Mouse (Mus musculus): ENCODE data around the gene Sorbs1.

Sorbs1 gene

DNA sequence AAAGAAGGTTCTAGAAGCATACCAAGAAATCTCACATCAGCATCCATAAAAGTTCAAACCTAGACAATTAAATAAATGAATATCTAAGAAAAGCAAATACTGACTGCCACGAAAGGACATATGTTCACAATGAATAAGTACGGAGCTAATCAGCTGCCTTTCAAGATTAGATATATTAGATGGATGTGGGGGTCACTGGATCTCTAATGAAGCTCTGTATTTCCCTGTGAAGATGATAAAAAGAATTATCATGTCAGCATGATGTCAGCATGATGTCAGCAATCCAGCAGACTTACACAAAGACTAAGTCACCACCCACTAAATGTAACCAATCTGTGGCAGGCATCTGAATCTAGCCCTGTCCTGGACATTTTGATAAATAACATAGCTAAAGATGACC lies 77.8 kb downstream of the Sorbs1 start:
- no peaks in the 10 kb centered on the region for H3K36me3 ChIP-seq (ENCODE audit: insufficient read depth, low read length)
- H3K4me1 ChIP-seq (replicated peaks; ENCODE audit: low read depth, low read length), result peaks cover 15% of the 10 kb centered on the region
- no peak overlapping the region for H3K4me3 ChIP-seq (replicated peaks; ENCODE audit: low read length)
- H3K27me3 ChIP-seq (ENCODE audit: insufficient read depth, low read length), result no peaks in the 10 kb centered on the region
- no peaks in the 10 kb centered on the region for H3K9me3 ChIP-seq (ENCODE audit: low read length)
- TF ChIP-seq POU5F1 (IDR thresholded peaks at IDR 0.05; ENCODE audit: borderline replicate concordance, low read length) (no peak), CTCF (conservative IDR thresholded peaks at IDR 0.05; ENCODE audit: low read length) (no peak), NANOG (IDR thresholded peaks at IDR 0.05; ENCODE audit: borderline replicate concordance, low read length) (no peak)

DNA sequence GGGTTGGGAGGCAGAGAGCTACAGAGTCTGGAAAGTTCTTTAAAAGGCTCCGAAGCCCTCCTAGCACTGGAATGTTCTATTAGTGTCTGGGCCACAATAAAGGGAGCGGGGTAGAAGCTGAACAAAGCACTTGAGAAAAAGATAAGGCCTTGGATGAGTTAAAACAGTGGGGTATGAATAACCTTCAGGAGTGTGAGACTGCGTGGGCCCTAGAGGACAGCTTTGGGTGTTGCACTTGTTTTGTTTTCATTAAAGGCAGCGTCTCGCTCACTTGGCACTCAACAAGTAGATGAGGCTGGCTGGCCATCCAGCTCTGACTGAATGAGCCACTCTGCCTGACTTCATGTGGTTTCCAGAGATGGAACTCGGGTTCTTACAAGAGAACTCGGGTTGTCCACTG lies 78.5 kb downstream of the Sorbs1 start:
- Histone ChIP-seq H3K4me3 (replicated peaks; ENCODE audit: low read length) (no peak overlapping the region), H3K9me3 (ENCODE audit: low read length) (no peaks in the 10 kb centered on the region), H3K4me1 (replicated peaks; ENCODE audit: low read depth, low read length) (peaks cover 15% of the 10 kb centered on the region), H3K36me3 (ENCODE audit: insufficient read depth, low read length) (no peaks in the 10 kb centered on the region), H3K27me3 (ENCODE audit: insufficient read depth, low read length) (no peaks in the 10 kb centered on the region)
- no peak for TF ChIP-seq CTCF (conservative IDR thresholded peaks at IDR 0.05; ENCODE audit: low read length)
- TF ChIP-seq POU5F1 (IDR thresholded peaks at IDR 0.05; ENCODE audit: borderline replicate concordance, low read length), result no peak
- no peak for TF ChIP-seq NANOG (IDR thresholded peaks at IDR 0.05; ENCODE audit: borderline replicate concordance, low read length)

GRCm38 (mm10) chr19:40434042-40434869 lies 79.3 kb downstream of the Sorbs1 start:
- H3K36me3 ChIP-seq (ENCODE audit: insufficient read depth, low read length), result no peaks in the 10 kb centered on the region
- H3K9me3 ChIP-seq (ENCODE audit: low read length), result no peaks in the 10 kb centered on the region
- no peak overlapping the region for H3K4me3 ChIP-seq (replicated peaks; ENCODE audit: low read length)
- no peaks in the 10 kb centered on the region for H3K27me3 ChIP-seq (ENCODE audit: insufficient read depth, low read length)
- peaks cover 19% of the 10 kb centered on the region for H3K4me1 ChIP-seq (replicated peaks; ENCODE audit: low read depth, low read length)
- no peak for TF ChIP-seq CTCF (conservative IDR thresholded peaks at IDR 0.05; ENCODE audit: low read length)
- TF ChIP-seq POU5F1 (IDR thresholded peaks at IDR 0.05; ENCODE audit: borderline replicate concordance, low read length), result no peak
- no peak for TF ChIP-seq NANOG (IDR thresholded peaks at IDR 0.05; ENCODE audit: borderline replicate concordance, low read length)

GRCm38 (mm10) chr19:40433316-40433912 lies 80.2 kb downstream of the Sorbs1 start:
- Histone ChIP-seq H3K4me1 (replicated peaks; ENCODE audit: low read depth, low read length) (peaks cover 28% of the 10 kb centered on the region), H3K4me3 (replicated peaks; ENCODE audit: low read length) (no peak overlapping the region), H3K9me3 (ENCODE audit: low read length) (no peaks in the 10 kb centered on the region), H3K36me3 (ENCODE audit: insufficient read depth, low read length) (no peaks in the 10 kb centered on the region), H3K27me3 (ENCODE audit: insufficient read depth, low read length) (no peaks in the 10 kb centered on the region)
- no peak for TF ChIP-seq CTCF (conservative IDR thresholded peaks at IDR 0.05; ENCODE audit: low read length)

DNA sequence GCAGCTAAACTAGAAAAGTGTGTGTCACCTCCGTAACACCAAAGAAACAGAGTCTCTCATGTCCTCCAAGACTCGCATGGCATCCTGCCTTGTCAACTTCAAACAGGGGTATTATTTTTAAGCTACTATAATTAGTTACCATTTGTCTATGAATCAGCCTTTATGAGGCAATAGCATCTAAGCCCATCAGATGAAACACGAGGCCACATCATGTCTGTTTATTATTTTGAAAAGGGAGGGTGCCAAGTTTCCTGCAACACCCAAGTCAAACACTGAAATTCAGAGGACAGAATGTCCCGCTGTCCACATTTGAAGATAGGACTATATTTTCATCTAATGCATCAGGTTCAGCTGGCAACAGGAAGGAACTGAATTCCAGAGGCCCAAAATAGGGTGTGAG lies 81.6 kb downstream of the Sorbs1 start:
- Histone ChIP-seq H3K9me3 (ENCODE audit: low read length) (no peaks in the 10 kb centered on the region), H3K4me1 (replicated peaks; ENCODE audit: low read depth, low read length) (peaks cover 28% of the 10 kb centered on the region), H3K36me3 (ENCODE audit: insufficient read depth, low read length) (no peaks in the 10 kb centered on the region), H3K4me3 (replicated peaks; ENCODE audit: low read length) (no peak overlapping the region), H3K27me3 (ENCODE audit: insufficient read depth, low read length) (no peaks in the 10 kb centered on the region)
- TF ChIP-seq NANOG (IDR thresholded peaks at IDR 0.05; ENCODE audit: borderline replicate concordance, low read length), result no peak
- no peak for TF ChIP-seq CTCF (conservative IDR thresholded peaks at IDR 0.05; ENCODE audit: low read length)
- TF ChIP-seq POU5F1 (IDR thresholded peaks at IDR 0.05; ENCODE audit: borderline replicate concordance, low read length), result no peak

DNA sequence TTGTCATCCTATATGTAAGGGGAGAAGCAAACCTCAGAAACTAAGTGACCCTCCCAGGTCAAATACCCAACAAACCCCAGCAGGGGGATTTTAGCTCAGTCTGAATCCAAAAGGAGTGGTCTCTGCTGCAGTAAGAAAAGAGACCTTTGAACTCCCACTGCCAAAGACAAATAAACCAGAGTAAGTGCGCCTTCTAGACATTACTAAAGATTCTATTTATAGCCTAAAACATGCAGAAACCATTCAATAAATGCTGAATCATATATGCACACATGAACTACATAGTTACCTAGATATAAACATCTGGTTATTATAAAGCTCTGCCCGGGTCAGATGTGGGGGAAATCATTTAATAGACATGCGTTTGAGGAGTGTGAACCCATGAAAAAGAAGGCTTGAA lies 84.0 kb downstream of the Sorbs1 start:
- Histone ChIP-seq H3K4me1 (replicated peaks; ENCODE audit: low read depth, low read length) (peaks cover 27% of the 10 kb centered on the region), H3K36me3 (ENCODE audit: insufficient read depth, low read length) (no peaks in the 10 kb centered on the region), H3K9me3 (ENCODE audit: low read length) (no peaks in the 10 kb centered on the region), H3K27me3 (ENCODE audit: insufficient read depth, low read length) (no peaks in the 10 kb centered on the region), H3K4me3 (replicated peaks; ENCODE audit: low read length) (no peak overlapping the region)
- TF ChIP-seq POU5F1 (IDR thresholded peaks at IDR 0.05; ENCODE audit: borderline replicate concordance, low read length) (no peak), CTCF (conservative IDR thresholded peaks at IDR 0.05; ENCODE audit: low read length) (no peak), NANOG (IDR thresholded peaks at IDR 0.05; ENCODE audit: borderline replicate concordance, low read length) (no peak)

GRCm38 (mm10) chr19:40429169-40429568 lies 84.4 kb downstream of the Sorbs1 start:
- peaks cover 23% of the 10 kb centered on the region for H3K4me1 ChIP-seq (replicated peaks; ENCODE audit: low read depth, low read length)
- no peaks in the 10 kb centered on the region for H3K36me3 ChIP-seq (ENCODE audit: insufficient read depth, low read length)
- no peak for TF ChIP-seq POU5F1 (IDR thresholded peaks at IDR 0.05; ENCODE audit: borderline replicate concordance, low read length)
- TF ChIP-seq NANOG (IDR thresholded peaks at IDR 0.05; ENCODE audit: borderline replicate concordance, low read length), result no peak
- TF ChIP-seq CTCF (conservative IDR thresholded peaks at IDR 0.05; ENCODE audit: low read length), result no peak
- H3K9me3 ChIP-seq (ENCODE audit: low read length), result no peaks in the 10 kb centered on the region
- no peaks in the 10 kb centered on the region for H3K27me3 ChIP-seq (ENCODE audit: insufficient read depth, low read length)
- no peak overlapping the region for H3K4me3 ChIP-seq (replicated peaks; ENCODE audit: low read length)

- no peak overlapping the region for H3K4me3 ChIP-seq (replicated peaks; ENCODE audit: low read length)
- TF ChIP-seq NANOG (IDR thresholded peaks at IDR 0.05; ENCODE audit: borderline replicate concordance, low read length) (no peak), CTCF (conservative IDR thresholded peaks at IDR 0.05; ENCODE audit: low read length) (no peak), POU5F1 (IDR thresholded peaks at IDR 0.05; ENCODE audit: borderline replicate concordance, low read length) (no peak)
- H3K9me3 ChIP-seq (ENCODE audit: low read length), result no peaks in the 10 kb centered on the region
- peaks cover 18% of the 10 kb centered on the region for H3K4me1 ChIP-seq (replicated peaks; ENCODE audit: low read depth, low read length)
- no peaks in the 10 kb centered on the region for H3K36me3 ChIP-seq (ENCODE audit: insufficient read depth, low read length)
- H3K27me3 ChIP-seq (ENCODE audit: insufficient read depth, low read length), result no peaks in the 10 kb centered on the region
Observed at GRCm38 (mm10) chr19:40426103-40426960, 87.2 kb downstream of the Sorbs1 start.

Measured in E14TG2a.4 (cell line).